Mouse (Mus musculus) splenic B cell, adult 2 months (primary cell): ENCODE measurements around the gene Hsd17b1.

Experiments
- DNase-seq: peaks from one replicate; pipeline ENCODE4 v3.0.0-alpha.2; 2011; ENCODE audit warnings: low read depth, low spot score
- H3K27me3 ChIP-seq: 2 replicates; pipeline ENCODE4 v1.6.1; 2012; ENCODE audit warnings: mild to moderate bottlenecking, low read length, moderate library complexity, mixed read lengths; ENCODE audit not compliant: control insufficient read depth, poor library complexity, insufficient read depth, severe bottlenecking
- H3K36me3 ChIP-seq: 2 replicates; pipeline ENCODE4 v1.6.1; 2012; ENCODE audit warnings: mild to moderate bottlenecking, low read length, moderate library complexity, mixed read lengths; ENCODE audit not compliant: control insufficient read depth, poor library complexity, insufficient read depth, severe bottlenecking

Hsd17b1 gene

GRCm38 (mm10) chr11:101086323-101086674 lies 8.1 kb downstream of the Hsd17b1 start:
- DNase-seq: no peak
- H3K27me3 ChIP-seq: no peaks in the 10 kb centered on the region
- peaks cover 6% of the 10 kb centered on the region for H3K36me3 ChIP-seq

GRCm38 (mm10) chr11:101086756-101087681 lies 8.8 kb downstream of the Hsd17b1 start, which contains the start of gene Mlx:
Gene Mlx, plus strand, starts transcription at chr11:101087277.
- Histone ChIP-seq H3K36me3 (peaks cover 9% of the 10 kb centered on the region), H3K27me3 (no peaks in the 10 kb centered on the region)
- peak; percentile 92 for DNase-seq

GRCm38 (mm10) chr11:101087682-101088055 lies 9.5 kb downstream of the Hsd17b1 start:
- Histone ChIP-seq H3K27me3 (no peaks in the 10 kb centered on the region), H3K36me3 (peaks cover 9% of the 10 kb centered on the region)
- no peak for DNase-seq

- no peaks in the 10 kb centered on the region for H3K27me3 ChIP-seq
- peaks cover 9% of the 10 kb centered on the region for H3K36me3 ChIP-seq
- DNase-seq: no peak
Measured at GRCm38 (mm10) chr11:101089931-101090330, 11.7 kb downstream of the Hsd17b1 start.

GRCm38 (mm10) chr11:101094930-101095313 lies 16.7 kb downstream of the Hsd17b1 start:
- DNase-seq: no peak
- Histone ChIP-seq H3K27me3 (no peaks in the 10 kb centered on the region), H3K36me3 (peaks cover 12% of the 10 kb centered on the region)

- Histone ChIP-seq H3K36me3 (peaks cover 12% of the 10 kb centered on the region), H3K27me3 (no peaks in the 10 kb centered on the region)
- peak; percentile 96 for DNase-seq
Measured at GRCm38 (mm10) chr11:101095314-101096024, 17.3 kb downstream of the Hsd17b1 start, which contains the start of gene Psmc3ip. Gene Psmc3ip, minus strand, starts transcription at chr11:101095436.

GRCm38 (mm10) chr11:101098231-101098630 lies 20.0 kb downstream of the Hsd17b1 start:
- DNase-seq: no peak
- peaks cover 15% of the 10 kb centered on the region for H3K36me3 ChIP-seq
- H3K27me3 ChIP-seq: no peaks in the 10 kb centered on the region

- no peak for DNase-seq
- Histone ChIP-seq H3K36me3 (peaks cover 20% of the 10 kb centered on the region), H3K27me3 (no peaks in the 10 kb centered on the region)
Measured at GRCm38 (mm10) chr11:101103011-101103410, 24.8 kb downstream of the Hsd17b1 start.

- DNase-seq: no peak
- Histone ChIP-seq H3K36me3 (peaks cover 4% of the 10 kb centered on the region), H3K27me3 (no peaks in the 10 kb centered on the region)
Measured at GRCm38 (mm10) chr11:101109351-101109750, 31.1 kb downstream of the Hsd17b1 start.

GRCm38 (mm10) chr11:101110708-101111107 lies 32.5 kb downstream of the Hsd17b1 start:
- DNase-seq: no peak
- H3K36me3 ChIP-seq: peaks cover 1% of the 10 kb centered on the region; the same call in 1 of the 2 replicates

GRCm38 (mm10) chr11:101111178-101111577 lies 33.0 kb downstream of the Hsd17b1 start:
- H3K36me3 ChIP-seq: no peaks in the 10 kb centered on the region; the same call in 1 of the 2 replicates
- DNase-seq: no peak
- H3K27me3 ChIP-seq: no peaks in the 10 kb centered on the region

More at GRCm38 (mm10) chr11:101110708-101111107, 32.5 kb downstream of the Hsd17b1 start:
- H3K27me3 ChIP-seq: no peaks in the 10 kb centered on the region

GRCm38 (mm10) chr11:101112186-101112585 lies 34.0 kb downstream of the Hsd17b1 start:
- Histone ChIP-seq H3K36me3 (no peaks in the 10 kb centered on the region; the same call in 1 of the 2 replicates), H3K27me3 (no peaks in the 10 kb centered on the region)
- DNase-seq: no peak

- peak; percentile 83 for DNase-seq
- no peaks in the 10 kb centered on the region for H3K27me3 ChIP-seq
- no peaks in the 10 kb centered on the region; the same call in 1 of the 2 replicates for H3K36me3 ChIP-seq
Measured at GRCm38 (mm10) chr11:101115564-101115963, 37.4 kb downstream of the Hsd17b1 start.

- H3K36me3 ChIP-seq: no peaks in the 10 kb centered on the region
- DNase-seq: no peak
Measured at GRCm38 (mm10) chr11:101118105-101118504, 39.9 kb downstream of the Hsd17b1 start.

More at GRCm38 (mm10) chr11:101118105-101118504, 39.9 kb downstream of the Hsd17b1 start:
- no peaks in the 10 kb centered on the region for H3K27me3 ChIP-seq
